Mouse (Mus musculus): Measurements from ENCODE around the gene Ptgfrn. TPM values are rescaled to one million over a fixed set of nuclear protein-coding genes. Genes with fewer than 3 reads are reported as not detected.

The Ptgfrn gene
- total and polyA plus RNA-seq, 3 experiments, result not detected

- Histone ChIP-seq H3K36me3 (replicated peaks in 1 of 2; ENCODE audit: control insufficient read depth in 1 of 2, insufficient read depth in 1 of 2, low read length in 1 of 2) (no peaks in the 10 kb centered on the region), H3K4me3 (replicated peaks in 1 of 3; ENCODE audit: low read depth in 2 of 3, low read length in 2 of 3, poor library complexity in 1 of 3) (no peak overlapping the region), H3K9ac (ENCODE audit: insufficient read depth, low read depth) (no peak overlapping the region), H3K9me3 (replicated peaks; ENCODE audit: low read length) (no peaks in the 10 kb centered on the region), H3K27ac (ENCODE audit: insufficient read depth, low read depth) (no peak overlapping the region), H3K79me2 (replicated peaks; ENCODE audit: control insufficient read depth, extremely low read depth, insufficient read depth, poor library complexity, severe bottlenecking) (no peaks in the 10 kb centered on the region), H3K4me2 (ENCODE audit: insufficient read depth, low read depth, poor library complexity, severe bottlenecking) (no peak overlapping the region), H3K27me3 (replicated peaks) (no peaks in the 10 kb centered on the region), H3K4me1 (ENCODE audit: control insufficient read depth in 1 of 2, insufficient read depth in 2 of 2) (no peaks in the 10 kb centered on the region)
- TF ChIP-seq ZNF384 (IDR thresholded peaks at IDR 0.05; ENCODE audit: low read depth, low read length) (no peak), HCFC1 (IDR thresholded peaks at IDR 0.05; ENCODE audit: low read depth, low read length) (no peak), MXI1 (IDR thresholded peaks at IDR 0.05; ENCODE audit: low read depth, low read length) (no peak)
- DNase-seq (ENCODE audit: extremely low read depth), result no peak
- dilution Hi-C loops (cut with MboI; ENCODE audit: extremely low pct_ligation_motif_present, extremely low pct_unique_long_range_greater_than_20kb, low sequenced_read_pairs), result no loop called here
- in situ Hi-C loops (cut with MboI; ENCODE audit: low pct_ligation_motif_present, low pct_unique_long_range_greater_than_20kb, low sequenced_read_pairs), result no loop called here
Observed at GRCm38 (mm10) chr3:101086584-101087445, 23.3 kb downstream of the Ptgfrn start.

GRCm38 (mm10) chr3:101080925-101081324 is 29.2 kb downstream of the Ptgfrn start:
- TF ChIP-seq TBP (conservative IDR thresholded peaks at IDR 0.05; ENCODE audit: low read depth, low read length) (no peak), E2F4 (IDR thresholded peaks at IDR 0.05; ENCODE audit: insufficient replicate concordance, low read depth, low read length) (no peak)
- Histone ChIP-seq H3K27ac (ENCODE audit: insufficient read depth, low read depth) (no peak overlapping the region), H3K4me1 (ENCODE audit: control insufficient read depth in 1 of 2, insufficient read depth in 2 of 2) (no peaks in the 10 kb centered on the region; a peak in 1 of 4 replicates), H3K79me2 (replicated peaks; ENCODE audit: control insufficient read depth, extremely low read depth, insufficient read depth, poor library complexity, severe bottlenecking) (no peaks in the 10 kb centered on the region), H3K9ac (ENCODE audit: insufficient read depth, low read depth) (no peak overlapping the region), H3K4me3 (replicated peaks in 1 of 3; ENCODE audit: low read depth in 2 of 3, low read length in 2 of 3, poor library complexity in 1 of 3) (no peak overlapping the region), H3K27me3 (replicated peaks) (no peaks in the 10 kb centered on the region), H3K36me3 (replicated peaks in 1 of 2; ENCODE audit: control insufficient read depth in 1 of 2, insufficient read depth in 1 of 2, low read length in 1 of 2) (no peaks in the 10 kb centered on the region), H3K9me3 (replicated peaks; ENCODE audit: low read length) (no peaks in the 10 kb centered on the region), H3K4me2 (ENCODE audit: insufficient read depth, low read depth, poor library complexity, severe bottlenecking) (no peak overlapping the region)
- in situ Hi-C loops (cut with MboI; ENCODE audit: low pct_ligation_motif_present, low pct_unique_long_range_greater_than_20kb, low sequenced_read_pairs) (no loop called here), dilution Hi-C loops (cut with MboI; ENCODE audit: extremely low pct_ligation_motif_present, extremely low pct_unique_long_range_greater_than_20kb, low sequenced_read_pairs) (no loop called here)
- DNase-seq (ENCODE audit: extremely low read depth), result no peak

DNA sequence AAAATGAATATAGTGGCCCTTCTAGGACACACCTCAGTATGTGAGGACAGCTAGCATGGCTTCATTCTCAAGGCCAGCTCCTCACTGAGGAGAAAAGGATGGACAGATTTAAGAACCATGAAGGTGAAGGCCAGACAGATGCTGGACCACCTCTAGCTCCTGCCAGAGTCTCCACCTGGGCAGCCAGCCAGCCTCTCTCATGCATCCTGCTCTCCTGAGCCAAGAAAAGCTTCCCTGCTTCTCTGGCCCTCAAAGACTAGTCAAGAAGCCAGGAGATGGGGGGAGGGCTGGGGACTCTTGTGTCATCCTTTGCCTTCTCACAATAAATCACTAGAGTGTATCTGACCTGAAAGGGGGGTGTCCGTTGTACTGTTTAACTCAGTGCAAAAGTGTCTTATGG is 31.7 kb downstream of the Ptgfrn start:
- no peak for TF ChIP-seq PAX5 (IDR thresholded peaks at IDR 0.05; ENCODE audit: low read length)
- no peak for TF ChIP-seq ZC3H11A (IDR thresholded peaks at IDR 0.05; ENCODE audit: low read depth, low read length)
- no peak for TF ChIP-seq USF1 (IDR thresholded peaks at IDR 0.05; ENCODE audit: low read depth, low read length)
- no peak for TF ChIP-seq USF2 (conservative IDR thresholded peaks at IDR 0.05; ENCODE audit: low read depth, low read length)
- no peak for TF ChIP-seq POLR2A (IDR thresholded peaks at IDR 0.05; ENCODE audit: low read depth, low read length)
- no peak for TF ChIP-seq CHD2 (IDR thresholded peaks at IDR 0.05; ENCODE audit: low read length)
- no peak for TF ChIP-seq TCF12 (IDR thresholded peaks at IDR 0.05; ENCODE audit: low read depth, low read length)
- TF ChIP-seq EP300 (IDR thresholded peaks at IDR 0.05; ENCODE audit: low read length), result no peak
- TF ChIP-seq SIN3A (IDR thresholded peaks at IDR 0.05; ENCODE audit: low read length), result no peak
- no peak for TF ChIP-seq CHD1 (IDR thresholded peaks at IDR 0.05; ENCODE audit: low read depth, low read length)
- no peak for TF ChIP-seq NRF1 (IDR thresholded peaks at IDR 0.05; ENCODE audit: low read depth, low read length)
- no peak for TF ChIP-seq ZMIZ1 (IDR thresholded peaks at IDR 0.05; ENCODE audit: low read depth, low read length)
- no peak for TF ChIP-seq MXI1 (IDR thresholded peaks at IDR 0.05; ENCODE audit: low read depth, low read length)
- no peak for TF ChIP-seq JUN (IDR thresholded peaks at IDR 0.05; ENCODE audit: insufficient read depth, low read depth, low read length)
- TF ChIP-seq TBP (conservative IDR thresholded peaks at IDR 0.05; ENCODE audit: low read depth, low read length), result no peak
- TF ChIP-seq ZKSCAN1 (IDR thresholded peaks at IDR 0.05; ENCODE audit: borderline replicate concordance, low read depth, low read length), result no peak
- no peak for TF ChIP-seq GABPA (IDR thresholded peaks at IDR 0.05; ENCODE audit: insufficient replicate concordance, low read depth, low read length)

More for the DNA sequence above, 31.7 kb downstream of the Ptgfrn start:
- no peaks in the 10 kb centered on the region for H3K79me2 ChIP-seq (replicated peaks; ENCODE audit: control insufficient read depth, extremely low read depth, insufficient read depth, poor library complexity, severe bottlenecking)
- H3K9ac ChIP-seq (ENCODE audit: insufficient read depth, low read depth), result no peak overlapping the region
- H3K27me3 ChIP-seq (replicated peaks), result no peaks in the 10 kb centered on the region
- in situ Hi-C loops (cut with MboI; ENCODE audit: low pct_ligation_motif_present, low pct_unique_long_range_greater_than_20kb, low sequenced_read_pairs), result no loop called here
- dilution Hi-C loops (cut with MboI; ENCODE audit: extremely low pct_ligation_motif_present, extremely low pct_unique_long_range_greater_than_20kb, low sequenced_read_pairs), result no loop called here
- H3K4me1 ChIP-seq (ENCODE audit: control insufficient read depth in 1 of 2, insufficient read depth in 2 of 2), result peaks cover 0 to 4% of the 10 kb centered on the region in 2 experiments; a peak in 2 of 4 replicates
- H3K36me3 ChIP-seq (replicated peaks in 1 of 2; ENCODE audit: control insufficient read depth in 1 of 2, insufficient read depth in 1 of 2, low read length in 1 of 2), result no peaks in the 10 kb centered on the region
- no peak overlapping the region for H3K27ac ChIP-seq (ENCODE audit: insufficient read depth, low read depth)
- no peak overlapping the region for H3K4me3 ChIP-seq (replicated peaks in 1 of 3; ENCODE audit: low read depth in 2 of 3, low read length in 2 of 3, poor library complexity in 1 of 3)
- no peaks in the 10 kb centered on the region for H3K9me3 ChIP-seq (replicated peaks; ENCODE audit: low read length)
- no peak overlapping the region for H3K4me2 ChIP-seq (ENCODE audit: insufficient read depth, low read depth, poor library complexity, severe bottlenecking)
- DNase-seq (ENCODE audit: extremely low read depth), result no peak
